18 mouse cellular contexts compared by ENCODE assay signal in genomic region chr13:6237201-6237600, GRCm38 (mm10).
"Had no signal": no experiment of that assay in that cellular context is flagged by ENCODE, and none has a peak within 500 bp of the region (broad histone marks: within the 10 kb centered on the region; RNA-seq: fewer than 3 reads in every experiment).

No protein-coding gene starts in this region.

- H3K4me3 ChIP-seq: midbrain, embryonic 10.5 days; midbrain, embryonic 12.5 days; neural tube, embryonic 13.5 days; neural tube, embryonic 15.5 days had no signal

- H3K9me3 ChIP-seq: midbrain, embryonic 10.5 days; midbrain, embryonic 12.5 days; neural tube, embryonic 13.5 days; neural tube, embryonic 15.5 days had no signal

- H3K4me1 ChIP-seq: midbrain, embryonic 12.5 days; neural tube, embryonic 13.5 days; neural tube, embryonic 15.5 days had no signal

- H3K9ac ChIP-seq: lung, embryonic 14.5 days; midbrain, embryonic 12.5 days; neural tube, embryonic 13.5 days; neural tube, embryonic 15.5 days had no signal

- H3K27ac ChIP-seq: midbrain, embryonic 10.5 days; midbrain, embryonic 12.5 days; neural tube, embryonic 13.5 days; neural tube, embryonic 15.5 days had no signal

- H3K27me3 ChIP-seq: neural tube, embryonic 13.5 days; neural tube, embryonic 15.5 days had no signal

- ATAC-seq: midbrain, embryonic 16.5 days had no signal

- H3K36me3 ChIP-seq: midbrain, embryonic 10.5 days; midbrain, embryonic 12.5 days; neural tube, embryonic 13.5 days; neural tube, embryonic 15.5 days had no signal

- H3K4me2 ChIP-seq: lung, embryonic 14.5 days; midbrain, embryonic 12.5 days; neural tube, embryonic 13.5 days; neural tube, embryonic 15.5 days had no signal

- DNase-seq: lung, adult 18-20 months; lung, embryonic 14.5 days; lung, postnatal 10 days; lung, postnatal 4 days; midbrain, embryonic 14.5 days; retina, postnatal 1 day; right cerebral cortex, adult 18-20 months; right cerebral cortex, postnatal 25 days; right cerebral cortex, postnatal 4 days; spleen, adult 18-20 months; thymus, adult 2 months; thymus, postnatal 25 days; thymus, postnatal 4 days had no signal
